Mouse (Mus musculus) midbrain, embryonic 14.5 days (tissue): ENCODE measurements around the gene Calm3. TPM values are rescaled to one million over a fixed set of nuclear protein-coding genes. Genes with fewer than 3 reads are reported as not detected.
"Not testable (repeated sequence)": the region's sequence is repeated elsewhere in the genome, so short reads cannot be mapped to it uniquely, and the experiment has no call there.

Experiments used
- ATAC-seq: fragments of 200-750 bp; cut with Nextera tagmentation; 2 replicates; pipeline ENCODE4 v1.8.0; 2017; ENCODE audit warnings: moderate number of reproducible peaks, moderate library complexity; ENCODE audit not compliant: low FRiP score, low TSS enrichment
- DNase-seq: peaks from one replicate; pipeline ENCODE4 v3.0.0-alpha.2; 2015
- H3K27ac ChIP-seq: fragments of 300-500 bp; sonication (generic); replicated peaks from 2 replicates; pipeline ENCODE4 v1.5.1; 2014; ENCODE audit warnings: mild to moderate bottlenecking, low read depth, low read length, moderate library complexity
- H3K27me3 ChIP-seq: fragments of 300-500 bp; sonication (generic); 2 replicates; pipeline ENCODE4 v1.6.1; 2014; ENCODE audit warnings: low read length, control low read depth, mixed read lengths; ENCODE audit not compliant: control insufficient read depth, insufficient read depth
- H3K36me3 ChIP-seq: fragments of 300-500 bp; sonication (generic); 2 replicates; pipeline ENCODE4 v1.6.1; 2014; ENCODE audit warnings: low read length, control low read depth; ENCODE audit not compliant: control insufficient read depth, insufficient read depth
- H3K4me1 ChIP-seq: fragments of 300-500 bp; sonication (generic); 2 replicates; pipeline ENCODE4 v1.6.1; 2014; ENCODE audit warnings: mild to moderate bottlenecking, antibody characterized with exemption, low read length, control low read depth; ENCODE audit not compliant: control insufficient read depth, insufficient read depth
- H3K4me2 ChIP-seq: fragments of 300-500 bp; sonication (generic); 2 replicates; pipeline ENCODE4 v1.6.1; 2014; ENCODE audit warnings: mild to moderate bottlenecking, low read length, moderate library complexity
- H3K4me3 ChIP-seq: fragments of 300-500 bp; sonication (generic); replicated peaks from 2 replicates; pipeline ENCODE4 v1.5.1; 2014; ENCODE audit warnings: low read depth, low read length
- H3K9ac ChIP-seq: fragments of 300-500 bp; sonication (generic); replicated peaks from 2 replicates; pipeline ENCODE4 v1.6.1; 2014; ENCODE audit warnings: mild to moderate bottlenecking, low read length, moderate library complexity
- H3K9me3 ChIP-seq: fragments of 300-500 bp; sonication (generic); 2 replicates; pipeline ENCODE4 v1.6.1; 2016; ENCODE audit warnings: low read length, control low read depth, mixed read lengths; ENCODE audit not compliant: control insufficient read depth
- WGBS: fragments of 180-500 bp; shearing (Covaris S2); extraction: QIAGEN DNeasy Blood & Tissue Kit; methylation state at CpG from one replicate; pipeline ENCODE4 v1.1.7; 2014; 5-methylcytosine and 5-hydroxymethylcytosine counted together
- polyA plus RNA-seq: library from polyadenylated mRNA; unstranded; fragments of >200 nt; fragmentation: Nextera tagmentation; extraction: Ambion mirVana; gene quantifications from 2 replicates; pipeline ENCODE4 v1.2.1, GENCODE M21; 2014

Calm3 gene
- 494 and 652 TPM in 2 replicates for polyA plus RNA-seq

GRCm38 (mm10) chr7:16924037-16924834, at the start of gene Calm3:
TSS of gene Calm3 (minus strand) at chr7:16924114.
- Histone ChIP-seq H3K36me3 (peaks cover 15% of the 10 kb centered on the region), H3K27me3 (no peaks in the 10 kb centered on the region), H3K27ac (peak within 1 kb of the TSS; percentile 93), H3K9ac (peak within 1 kb of the TSS; percentile 98), H3K4me2 (peak within 1 kb of the TSS; percentile 98), H3K4me1 (peaks cover 31% of the 10 kb centered on the region), H3K9me3 (no peaks in the 10 kb centered on the region), H3K4me3 (peak within 1 kb of the TSS; percentile 96)
- peak; percentile 100 for DNase-seq
- WGBS: 3% methylated on average over 62 of the region's 64 CpGs
- peak; percentile 91 for ATAC-seq

- DNase-seq (no peak), ATAC-seq (no peak)
- H3K27me3 ChIP-seq: no peaks in the 10 kb centered on the region
- no peaks in the 10 kb centered on the region for H3K36me3 ChIP-seq
- H3K4me1 ChIP-seq: no peaks in the 10 kb centered on the region
- H3K27ac ChIP-seq: no peak overlapping the region
- WGBS: 88% methylated on average over 3 of the region's 3 CpGs
- no peak overlapping the region for H3K4me2 ChIP-seq
- H3K9me3 ChIP-seq: no peaks in the 10 kb centered on the region
- no peak overlapping the region for H3K4me3 ChIP-seq
- no peak overlapping the region for H3K9ac ChIP-seq
These were observed 47.2 kb upstream of the Calm3 start for GRCm38 (mm10) chr7:16971160-16971559.

GRCm38 (mm10) chr7:16968414-16968813, 44.5 kb upstream of the Calm3 start:
- DNase-seq (no peak), ATAC-seq (no peak)
- no peaks in the 10 kb centered on the region for H3K27me3 ChIP-seq
- no peak overlapping the region for H3K4me2 ChIP-seq
- H3K9me3 ChIP-seq: no peaks in the 10 kb centered on the region
- 91% methylated on average over 6 of the region's 6 CpGs for WGBS
- no peaks in the 10 kb centered on the region for H3K4me1 ChIP-seq
- H3K4me3 ChIP-seq: no peak overlapping the region
- no peak overlapping the region for H3K27ac ChIP-seq
- H3K36me3 ChIP-seq: 0 out of 2 replicates have a peak, but pooled peaks cover 2% of the 10 kb centered on the region
- no peak overlapping the region for H3K9ac ChIP-seq

- H3K9me3 ChIP-seq: no peaks in the 10 kb centered on the region
- no peak overlapping the region for H3K4me3 ChIP-seq
- H3K4me2 ChIP-seq: peak overlapping the region; percentile 79
- H3K4me1 ChIP-seq: peaks cover 50% of the 10 kb centered on the region
- no peaks in the 10 kb centered on the region for H3K27me3 ChIP-seq
- WGBS: 83% methylated on average over 5 of the region's 5 CpGs
- no peak overlapping the region for H3K9ac ChIP-seq
- 0 out of 2 replicates have a peak, but pooled peaks cover 8% of the 10 kb centered on the region for H3K36me3 ChIP-seq
- ATAC-seq (no peak), DNase-seq (no peak)
- no peak overlapping the region for H3K27ac ChIP-seq
These were observed 37.8 kb upstream of the Calm3 start for GRCm38 (mm10) chr7:16961678-16962077.

GRCm38 (mm10) chr7:16959539-16960187, 35.7 kb upstream of the Calm3 start, which contains the start of gene Pnmal1:
TSS of gene Pnmal1 (plus strand) at chr7:16959679.
- peak; percentile 94 for ATAC-seq
- H3K4me1 ChIP-seq: peaks cover 55% of the 10 kb centered on the region

GRCm38 (mm10) chr7:16956410-16957265, 32.7 kb upstream of the Calm3 start:
- ATAC-seq (no peak), DNase-seq (peak; percentile 89)
- Histone ChIP-seq H3K4me2 (peak overlapping the region; percentile 29), H3K9ac (no peak overlapping the region), H3K4me1 (peaks cover 52% of the 10 kb centered on the region), H3K9me3 (no peaks in the 10 kb centered on the region), H3K36me3 (no peaks in the 10 kb centered on the region), H3K27me3 (no peaks in the 10 kb centered on the region), H3K27ac (peak overlapping the region; percentile 87), H3K4me3 (no peak overlapping the region; the same call in 1 of the 2 replicates)
- 25% methylated on average over 15 of the region's 15 CpGs for WGBS

More at GRCm38 (mm10) chr7:16959539-16960187, 35.7 kb upstream of the Calm3 start, which contains the start of gene Pnmal1:
- DNase-seq: peak; percentile 98
- no peaks in the 10 kb centered on the region for H3K27me3 ChIP-seq
- H3K9ac ChIP-seq: peak within 1 kb of the TSS; percentile 56
- 0 out of 2 replicates have a peak, but pooled peaks cover 8% of the 10 kb centered on the region for H3K36me3 ChIP-seq
- H3K9me3 ChIP-seq: no peaks in the 10 kb centered on the region
- H3K4me3 ChIP-seq: peak within 1 kb of the TSS; percentile 44
- peak within 1 kb of the TSS; percentile 95 for H3K27ac ChIP-seq
- 1% methylated on average over 17 of the region's 17 CpGs for WGBS
- peak within 1 kb of the TSS; percentile 79 for H3K4me2 ChIP-seq

GRCm38 (mm10) chr7:16955712-16956111, 31.8 kb upstream of the Calm3 start:
- Histone ChIP-seq H3K27ac (peak overlapping the region; percentile 87; the same call in 1 of the 2 replicates), H3K9me3 (no peaks in the 10 kb centered on the region), H3K4me1 (peaks cover 43% of the 10 kb centered on the region), H3K4me2 (no peak overlapping the region), H3K36me3 (no peaks in the 10 kb centered on the region), H3K4me3 (no peak overlapping the region), H3K27me3 (no peaks in the 10 kb centered on the region), H3K9ac (no peak overlapping the region)
- WGBS: 72% methylated on average over 4 of the region's 4 CpGs
- DNase-seq (no peak), ATAC-seq (no peak)

GRCm38 (mm10) chr7:16953776-16954175, 29.9 kb upstream of the Calm3 start:
- not testable (repeated sequence) for H3K4me2 ChIP-seq, H3K27ac ChIP-seq, H3K9me3 ChIP-seq, H3K4me3 ChIP-seq, H3K36me3 ChIP-seq, DNase-seq, H3K9ac ChIP-seq, ATAC-seq, H3K27me3 ChIP-seq
- peaks cover 41% of the 10 kb centered on the region for H3K4me1 ChIP-seq
- 72% methylated on average over 2 of the region's 2 CpGs for WGBS
